Mouse (Mus musculus) limb, embryonic 12.5 days (tissue): ENCODE measurements around the gene Erc1. TPM values are rescaled to one million over a fixed set of nuclear protein-coding genes. Genes with fewer than 3 reads are reported as not detected.

Experiments
- ATAC-seq: fragments of 200-750 bp; cut with Nextera tagmentation; 2 replicates; pipeline ENCODE4 v1.8.0; 2017; ENCODE audit warnings: low read depth, moderate TSS enrichment; ENCODE audit not compliant: insufficient number of reproducible peaks, insufficient read depth, low FRiP score, low TSS enrichment
- H3K27ac ChIP-seq: fragments of 300-500 bp; sonication (generic); 2 replicates; pipeline ENCODE4 v1.5.1; 2016; ENCODE audit warnings: mild to moderate bottlenecking, moderate library complexity
- H3K27me3 ChIP-seq: fragments of 300-500 bp; sonication (generic); 2 replicates; pipeline ENCODE4 v1.6.1; 2016; ENCODE audit warnings: mild to moderate bottlenecking, moderate library complexity
- H3K36me3 ChIP-seq: fragments of 300-500 bp; sonication (generic); 2 replicates; pipeline ENCODE4 v1.6.1; 2016; ENCODE audit warnings: mild to moderate bottlenecking, moderate library complexity
- H3K4me1 ChIP-seq: fragments of 300-500 bp; sonication (generic); replicated peaks from 2 replicates; pipeline ENCODE4 v1.6.1; 2016
- H3K4me2 ChIP-seq: fragments of 300-500 bp; sonication (generic); 2 replicates; pipeline ENCODE4 v1.6.1; 2016; ENCODE audit warnings: mild to moderate bottlenecking, moderate library complexity
- H3K4me3 ChIP-seq: fragments of 300-500 bp; sonication (generic); replicated peaks from 2 replicates; pipeline ENCODE4 v1.5.1; 2016; ENCODE audit warnings: mild to moderate bottlenecking
- H3K9ac ChIP-seq: fragments of 300-500 bp; sonication (generic); replicated peaks from 2 replicates; pipeline ENCODE4 v1.6.1; 2016; ENCODE audit warnings: mild to moderate bottlenecking, moderate library complexity
- H3K9me3 ChIP-seq: fragments of 300-500 bp; sonication (generic); 2 replicates; pipeline ENCODE4 v1.6.1; 2016; ENCODE audit warnings: mild to moderate bottlenecking, moderate library complexity
- WGBS: fragments of 180-500 bp; shearing (Covaris S2); methylation state at CpG from one replicate; pipeline ENCODE4 v1.1.7; 2016; 5-methylcytosine and 5-hydroxymethylcytosine counted together
- polyA plus RNA-seq: library from polyadenylated mRNA; unstranded; fragments of >200 nt; fragmentation: Nextera tagmentation; extraction: Ambion mirVana; gene quantifications from 2 replicates; pipeline ENCODE4 v1.2.1, GENCODE M21; 2016

The Erc1 gene
- polyA plus RNA-seq, 1 experiment from 2014 or later, result 34.6 TPM

- Histone ChIP-seq H3K4me2 (no peak overlapping the region), H3K36me3 (peaks cover 52% of the 10 kb centered on the region), H3K9me3 (no peaks in the 10 kb centered on the region), H3K27me3 (no peaks in the 10 kb centered on the region), H3K4me3 (no peak overlapping the region), H3K9ac (no peak overlapping the region), H3K4me1 (no peaks in the 10 kb centered on the region), H3K27ac (no peak overlapping the region)
- 85% methylated on average over 7 of the region's 7 CpGs for WGBS
- no peak for ATAC-seq
Observed at GRCm38 (mm10) chr6:119749093-119749635, 98.8 kb downstream of the Erc1 start.

DNA sequence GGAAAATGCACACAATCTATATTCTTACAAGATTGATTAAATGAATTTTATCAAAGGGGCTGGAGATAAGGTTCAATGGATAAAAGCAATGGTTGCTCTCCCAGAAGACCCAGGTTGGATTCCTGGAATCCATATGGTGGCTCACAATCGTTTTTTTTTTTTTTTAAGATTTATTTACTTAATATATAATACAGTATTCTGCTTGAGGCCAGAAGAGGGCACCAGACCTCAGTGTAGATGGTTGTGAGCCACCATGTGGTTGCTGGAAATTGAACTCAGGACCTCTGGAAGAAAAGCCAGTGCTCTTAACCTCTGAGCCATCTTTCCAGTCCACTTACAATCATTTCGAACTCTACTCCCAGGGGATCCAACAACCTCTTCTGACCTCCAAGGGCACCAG lies 106.1 kb downstream of the Erc1 start:
- Histone ChIP-seq H3K27me3 (no peaks in the 10 kb centered on the region), H3K9me3 (no peaks in the 10 kb centered on the region), H3K9ac (no peak overlapping the region), H3K36me3 (peaks cover 24% of the 10 kb centered on the region), H3K27ac (no peak overlapping the region), H3K4me3 (no peak overlapping the region), H3K4me2 (no peak overlapping the region), H3K4me1 (no peaks in the 10 kb centered on the region)
- 85% methylated on average over 2 of the region's 2 CpGs for WGBS
- ATAC-seq, result no peak

DNA sequence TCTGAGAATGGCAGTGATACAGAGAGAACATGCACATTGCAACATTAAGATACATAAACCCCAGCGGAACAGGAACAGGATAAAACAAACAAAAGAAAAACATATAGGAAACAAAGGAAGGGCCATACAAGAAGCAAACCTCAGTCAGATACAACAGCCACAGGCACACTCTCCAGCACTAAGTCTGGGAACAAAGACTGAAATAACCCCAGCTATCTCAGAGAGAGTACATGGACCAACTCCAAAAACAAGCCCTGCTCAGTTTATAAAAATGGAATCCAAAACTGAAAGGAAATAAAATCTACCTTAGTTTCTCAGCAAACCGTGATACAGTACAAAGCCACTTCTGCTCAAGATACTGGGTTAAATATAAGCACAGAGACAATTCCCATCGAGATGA lies 107.4 kb downstream of the Erc1 start:
- peaks cover 22% of the 10 kb centered on the region for H3K36me3 ChIP-seq
- no peaks in the 10 kb centered on the region for H3K4me1 ChIP-seq
- no peaks in the 10 kb centered on the region for H3K9me3 ChIP-seq
- no peak overlapping the region for H3K27ac ChIP-seq
- 91% methylated on average over 3 of the region's 3 CpGs for WGBS
- H3K4me3 ChIP-seq, result no peak overlapping the region
- no peak for ATAC-seq
- no peaks in the 10 kb centered on the region for H3K27me3 ChIP-seq
- no peak overlapping the region for H3K4me2 ChIP-seq
- H3K9ac ChIP-seq, result no peak overlapping the region

DNA sequence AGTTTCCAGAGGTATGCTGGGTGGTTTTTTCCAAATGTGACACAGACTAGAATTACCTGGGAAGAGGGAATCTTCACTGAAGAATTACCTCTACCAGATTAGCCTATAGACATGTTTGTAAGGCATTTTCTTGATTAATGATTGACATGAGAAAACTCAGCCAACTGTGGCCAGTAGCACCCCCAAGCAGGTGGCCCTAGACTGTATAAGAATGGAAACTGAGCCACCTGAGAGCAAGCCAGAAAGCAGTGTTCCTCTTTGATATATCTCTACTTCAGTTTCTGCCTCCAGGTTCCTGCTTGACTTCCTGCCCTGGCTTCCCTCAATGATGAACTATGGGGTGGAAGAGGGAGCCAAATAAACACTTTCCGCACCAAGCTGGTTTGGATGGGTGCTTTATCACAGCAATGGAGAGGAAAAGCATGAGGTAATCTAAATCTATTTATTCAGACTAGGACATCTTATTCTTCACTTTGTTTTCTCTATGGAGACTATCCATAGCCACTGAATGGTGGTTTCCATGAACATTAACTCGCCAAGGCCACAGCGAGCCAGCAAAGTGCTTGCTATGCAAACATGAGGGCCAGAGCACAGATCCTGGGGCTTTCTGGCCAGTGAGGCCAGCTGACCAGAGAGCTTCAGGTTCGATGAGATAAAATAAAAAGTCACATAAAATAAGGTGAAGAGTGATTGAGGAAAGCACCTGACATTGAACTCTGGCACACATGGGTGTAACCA lies 109.2 kb downstream of the Erc1 start:
- no peak overlapping the region for H3K4me3 ChIP-seq
- no peak overlapping the region for H3K4me2 ChIP-seq
- no peaks in the 10 kb centered on the region for H3K27me3 ChIP-seq
- H3K9ac ChIP-seq, result no peak overlapping the region
- H3K36me3 ChIP-seq, result peaks cover 22% of the 10 kb centered on the region
- H3K9me3 ChIP-seq, result no peaks in the 10 kb centered on the region
- 94% methylated on average over 4 of the region's 4 CpGs for WGBS
- no peak overlapping the region for H3K27ac ChIP-seq
- ATAC-seq, result no peak
- H3K4me1 ChIP-seq, result no peaks in the 10 kb centered on the region

GRCm38 (mm10) chr6:119737716-119738115 lies 110.3 kb downstream of the Erc1 start:
- Histone ChIP-seq H3K4me1 (no peaks in the 10 kb centered on the region), H3K4me3 (no peak overlapping the region), H3K9me3 (no peaks in the 10 kb centered on the region), H3K9ac (no peak overlapping the region), H3K36me3 (peaks cover 17% of the 10 kb centered on the region), H3K4me2 (no peak overlapping the region), H3K27me3 (no peaks in the 10 kb centered on the region), H3K27ac (no peak overlapping the region)
- WGBS, result 91% methylated on average over 4 of the region's 4 CpGs
- no peak for ATAC-seq

- ATAC-seq, result no peak
- no peak overlapping the region for H3K4me2 ChIP-seq
- H3K9me3 ChIP-seq, result no peaks in the 10 kb centered on the region
- H3K27ac ChIP-seq, result no peak overlapping the region
- no peaks in the 10 kb centered on the region for H3K4me1 ChIP-seq
- H3K27me3 ChIP-seq, result no peaks in the 10 kb centered on the region
- no peak overlapping the region for H3K9ac ChIP-seq
- H3K4me3 ChIP-seq, result no peak overlapping the region
- 84% methylated on average over 2 of the region's 2 CpGs for WGBS
- peaks cover 9% of the 10 kb centered on the region for H3K36me3 ChIP-seq
Observed at GRCm38 (mm10) chr6:119735937-119736336, 112.0 kb downstream of the Erc1 start.

DNA sequence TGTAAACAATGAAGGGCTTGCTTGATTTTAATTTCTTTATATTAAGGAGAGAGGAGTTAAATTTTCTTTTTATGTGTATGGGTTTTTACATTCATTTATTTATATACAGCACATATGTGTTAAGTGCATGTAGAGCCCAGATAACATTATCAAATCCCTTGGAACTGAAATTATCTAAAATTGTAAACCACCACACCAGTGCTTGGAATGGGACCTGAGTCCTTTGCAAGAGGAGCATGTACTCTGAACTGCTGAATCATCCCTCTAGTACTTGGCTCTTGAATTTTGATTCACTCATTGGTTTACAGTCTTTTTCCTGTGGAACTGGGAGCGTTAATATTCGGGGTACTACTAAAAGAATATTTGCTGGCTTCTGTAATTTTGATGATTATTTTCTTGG lies 116.8 kb downstream of the Erc1 start:
- Histone ChIP-seq H3K36me3 (peaks cover 17% of the 10 kb centered on the region; the same call in 1 of the 2 replicates), H3K4me2 (no peak overlapping the region), H3K27me3 (no peaks in the 10 kb centered on the region), H3K9me3 (no peaks in the 10 kb centered on the region), H3K4me1 (no peaks in the 10 kb centered on the region), H3K9ac (no peak overlapping the region), H3K27ac (no peak overlapping the region), H3K4me3 (no peak overlapping the region)
- no peak for ATAC-seq
- WGBS, result 91% methylated on average over 2 of the region's 2 CpGs

DNA sequence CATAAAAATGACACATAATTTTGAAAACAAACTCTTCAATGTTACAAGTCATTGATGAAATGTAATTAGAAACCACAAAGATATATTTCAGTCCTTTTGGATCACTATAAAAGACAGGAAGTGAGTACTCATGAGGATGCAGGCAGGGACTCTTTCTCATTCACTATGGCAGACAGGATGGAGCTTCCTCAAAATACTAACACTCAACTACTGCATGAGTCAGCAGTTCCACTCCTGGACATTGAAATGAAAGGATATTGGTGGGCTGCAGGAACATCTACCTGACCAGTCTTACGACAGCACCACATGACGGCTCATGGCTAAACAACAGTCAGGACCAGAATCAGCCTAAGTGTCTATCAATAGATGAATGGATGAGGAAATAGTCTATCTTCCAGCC lies 132.7 kb downstream of the Erc1 start:
- Histone ChIP-seq H3K36me3 (peaks cover 21% of the 10 kb centered on the region), H3K27ac (no peak overlapping the region), H3K4me3 (no peak overlapping the region), H3K9ac (no peak overlapping the region), H3K4me2 (no peak overlapping the region), H3K27me3 (no peaks in the 10 kb centered on the region), H3K9me3 (no peaks in the 10 kb centered on the region), H3K4me1 (no peaks in the 10 kb centered on the region)
- WGBS, result 96% methylated on average over 2 of the region's 2 CpGs
- ATAC-seq, result no peak

- Histone ChIP-seq H3K9ac (no peak overlapping the region), H3K9me3 (no peaks in the 10 kb centered on the region), H3K4me3 (no peak overlapping the region), H3K4me1 (no peaks in the 10 kb centered on the region), H3K27ac (no peak overlapping the region), H3K36me3 (peaks cover 21% of the 10 kb centered on the region; the same call in 1 of the 2 replicates), H3K4me2 (no peak overlapping the region), H3K27me3 (no peaks in the 10 kb centered on the region)
- no peak for ATAC-seq
- WGBS, result 91% methylated on average over 2 of the region's 2 CpGs
Observed at GRCm38 (mm10) chr6:119713961-119714360, 134.0 kb downstream of the Erc1 start.

GRCm38 (mm10) chr6:119712486-119712885 lies 135.5 kb downstream of the Erc1 start:
- Histone ChIP-seq H3K4me3 (no peak overlapping the region), H3K4me2 (no peak overlapping the region), H3K9me3 (no peaks in the 10 kb centered on the region), H3K9ac (no peak overlapping the region), H3K36me3 (peaks cover 21% of the 10 kb centered on the region; the same call in 1 of the 2 replicates), H3K27me3 (no peaks in the 10 kb centered on the region), H3K27ac (no peak overlapping the region), H3K4me1 (no peaks in the 10 kb centered on the region)
- 76% methylated on average over 1 of the region's 1 CpGs for WGBS
- ATAC-seq, result no peak

- 77% methylated on average over 8 of the region's 8 CpGs for WGBS
- ATAC-seq, result no peak
- H3K4me3 ChIP-seq, result no peak overlapping the region
- no peaks in the 10 kb centered on the region for H3K4me1 ChIP-seq
- no peaks in the 10 kb centered on the region for H3K27me3 ChIP-seq
- H3K36me3 ChIP-seq, result peaks cover 21% of the 10 kb centered on the region; the same call in 1 of the 2 replicates
- H3K27ac ChIP-seq, result no peak overlapping the region
- no peak overlapping the region for H3K9ac ChIP-seq
- H3K4me2 ChIP-seq, result no peak overlapping the region
- H3K9me3 ChIP-seq, result no peaks in the 10 kb centered on the region
Observed at GRCm38 (mm10) chr6:119711649-119712305, 136.2 kb downstream of the Erc1 start.
